Mouse (Mus musculus): ENCODE results near the gene Tom1l2.

Tom1l2 gene

DNA sequence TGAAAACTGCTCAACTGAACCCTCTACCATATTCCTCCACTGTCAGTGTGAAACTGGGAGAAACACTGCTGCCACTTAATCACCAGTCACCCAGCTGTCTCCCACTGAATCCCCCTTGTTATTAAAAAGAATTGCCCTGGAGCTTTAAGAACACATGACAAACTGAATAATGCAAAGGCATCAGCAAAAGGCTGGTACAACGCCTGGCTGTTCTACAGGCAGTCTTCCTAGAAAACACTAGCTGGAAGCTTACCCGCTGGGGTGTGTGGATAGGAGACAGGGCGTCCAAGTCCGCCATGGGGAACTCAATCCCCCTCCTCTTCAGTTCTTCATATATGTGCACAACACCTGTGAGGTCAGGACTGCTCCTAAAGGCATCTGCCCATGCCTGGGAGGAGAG, 90.3 kb downstream of the Tom1l2 start:
- DNase-seq = no peak

DNA sequence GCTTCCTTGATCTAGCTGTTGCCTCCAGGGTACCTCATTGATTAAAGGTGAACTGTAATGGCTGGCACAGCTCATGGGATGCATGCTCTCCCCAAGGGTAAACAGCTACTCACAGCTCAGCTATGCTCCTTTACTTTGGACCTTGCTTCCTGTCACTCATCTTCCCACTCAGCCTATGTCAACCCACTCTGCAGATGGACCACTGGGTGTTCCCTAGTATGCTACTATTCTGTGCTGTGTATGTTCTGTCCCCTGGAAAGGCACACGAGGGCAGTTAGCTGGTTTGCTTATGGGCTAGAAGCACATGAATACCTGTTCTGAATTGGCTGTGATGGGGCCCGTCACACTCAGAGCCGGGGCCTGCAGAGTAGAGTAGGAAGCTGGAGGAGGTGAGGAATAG, 92.0 kb downstream of the Tom1l2 start:
- DNase-seq = no peak

- peak; percentile 55 for DNase-seq
Measured at GRCm38 (mm10) chr11:60257696-60258095, 95.0 kb downstream of the Tom1l2 start.

- no peak for DNase-seq
Measured at GRCm38 (mm10) chr11:60256713-60257112, 96.0 kb downstream of the Tom1l2 start.

DNA sequence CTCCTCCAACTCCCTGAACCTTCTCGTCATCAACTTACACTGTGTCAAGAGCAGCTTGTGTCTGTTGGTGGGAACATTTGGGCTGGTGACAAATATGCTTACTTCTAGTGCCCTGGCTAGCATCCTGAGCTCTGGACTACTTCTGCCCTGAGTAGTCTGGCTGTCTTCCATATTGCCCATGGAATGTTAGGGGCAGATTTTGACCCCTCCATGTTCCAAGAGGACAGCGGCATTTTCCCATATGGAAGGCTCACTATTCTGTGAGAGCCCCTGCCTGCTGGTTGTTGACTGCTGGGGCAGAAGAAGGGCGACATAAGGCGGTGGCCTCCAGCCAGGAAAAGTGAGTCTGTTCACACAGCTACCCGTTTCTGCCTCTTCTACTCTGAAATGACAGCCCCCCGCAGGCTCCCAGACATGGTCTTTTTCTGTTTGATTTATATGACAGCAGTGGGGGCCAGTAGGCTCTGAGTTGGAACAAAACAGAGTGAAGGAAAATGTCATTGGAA, 96.5 kb downstream of the Tom1l2 start:
- no peak for DNase-seq

DNA sequence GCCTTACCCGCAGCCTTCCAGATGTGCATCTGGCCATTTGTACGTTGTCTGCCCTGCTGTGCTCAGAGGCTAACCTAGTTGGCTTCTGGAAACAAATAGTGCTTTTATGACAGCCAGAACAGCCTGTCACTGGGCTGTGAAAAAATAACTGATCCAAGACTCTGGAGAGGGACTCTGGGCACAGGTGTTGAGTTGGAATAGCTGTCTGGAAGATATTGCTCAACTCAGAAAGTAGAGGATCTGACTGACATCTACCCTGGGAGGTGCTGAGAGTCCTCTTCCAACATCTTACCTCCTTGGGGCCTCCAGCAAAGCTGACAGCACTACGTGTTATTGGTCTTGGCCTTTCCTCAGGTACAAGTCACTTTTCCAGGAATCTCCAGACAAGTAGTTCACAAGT, 97.1 kb downstream of the Tom1l2 start:
- DNase-seq = no peak

DNA sequence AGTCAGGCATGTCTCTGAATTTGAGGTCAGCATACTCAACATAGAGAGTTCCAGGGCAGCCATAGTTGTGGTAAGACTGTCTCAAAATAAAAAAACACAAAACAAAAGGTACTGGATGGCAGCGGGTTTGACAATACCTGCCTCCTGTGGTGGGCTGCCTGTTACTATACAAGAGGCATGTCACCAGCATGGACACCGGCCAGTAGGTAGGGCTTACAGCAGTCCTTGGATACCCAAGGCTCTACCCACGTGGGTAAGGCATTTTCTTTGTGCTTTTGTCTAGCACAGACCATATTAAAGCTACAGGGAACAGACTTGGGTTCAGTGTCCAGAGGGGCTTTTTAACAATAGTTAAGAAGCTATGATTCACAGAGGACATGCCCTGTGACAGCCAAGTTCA, 97.5 kb downstream of the Tom1l2 start:
- DNase-seq = no peak

DNA sequence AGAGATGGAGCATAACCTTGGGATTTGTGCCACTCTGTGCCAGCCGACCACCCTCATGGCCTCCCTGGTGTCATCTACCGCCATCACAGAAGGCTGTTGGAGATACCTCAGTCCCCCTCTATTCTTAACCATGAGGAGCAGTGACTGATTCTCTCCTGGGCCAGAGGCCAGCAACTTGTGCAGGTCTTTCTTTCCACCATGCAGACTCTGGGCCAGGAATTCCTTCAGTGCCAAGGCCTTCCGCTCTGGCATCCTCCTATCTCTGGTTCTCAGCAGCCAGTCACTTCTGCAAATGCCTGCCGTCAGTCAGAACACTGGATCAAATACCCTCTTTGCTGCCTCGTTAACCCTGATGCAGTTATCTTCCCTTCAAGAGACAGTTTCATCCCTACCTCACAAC, 98.4 kb downstream of the Tom1l2 start:
- no peak for DNase-seq

- DNase-seq = no peak
Measured at GRCm38 (mm10) chr11:60253546-60253945, 99.2 kb downstream of the Tom1l2 start.

- peak; percentile 83 for DNase-seq
Measured at GRCm38 (mm10) chr11:60250971-60251643, 101.6 kb downstream of the Tom1l2 start.

DNA sequence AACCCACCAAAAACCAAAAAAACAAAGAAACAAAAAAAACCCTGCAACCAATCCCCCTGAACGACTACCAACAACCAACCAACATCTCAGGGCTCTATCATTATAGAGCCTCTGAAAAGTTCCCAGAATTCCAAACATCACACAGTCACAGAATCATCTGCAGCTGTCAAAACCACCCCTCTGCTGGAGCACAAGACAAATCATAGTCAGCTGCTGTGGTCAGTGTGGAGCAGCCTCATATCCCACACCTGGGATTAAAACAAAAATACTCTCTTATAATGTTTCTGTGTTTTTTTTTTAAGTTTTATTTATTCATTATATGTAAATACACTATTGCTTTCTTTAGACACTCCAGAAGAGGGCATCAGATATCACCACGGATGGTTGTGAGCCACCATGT, 102.8 kb downstream of the Tom1l2 start:
- DNase-seq = no peak

DNA sequence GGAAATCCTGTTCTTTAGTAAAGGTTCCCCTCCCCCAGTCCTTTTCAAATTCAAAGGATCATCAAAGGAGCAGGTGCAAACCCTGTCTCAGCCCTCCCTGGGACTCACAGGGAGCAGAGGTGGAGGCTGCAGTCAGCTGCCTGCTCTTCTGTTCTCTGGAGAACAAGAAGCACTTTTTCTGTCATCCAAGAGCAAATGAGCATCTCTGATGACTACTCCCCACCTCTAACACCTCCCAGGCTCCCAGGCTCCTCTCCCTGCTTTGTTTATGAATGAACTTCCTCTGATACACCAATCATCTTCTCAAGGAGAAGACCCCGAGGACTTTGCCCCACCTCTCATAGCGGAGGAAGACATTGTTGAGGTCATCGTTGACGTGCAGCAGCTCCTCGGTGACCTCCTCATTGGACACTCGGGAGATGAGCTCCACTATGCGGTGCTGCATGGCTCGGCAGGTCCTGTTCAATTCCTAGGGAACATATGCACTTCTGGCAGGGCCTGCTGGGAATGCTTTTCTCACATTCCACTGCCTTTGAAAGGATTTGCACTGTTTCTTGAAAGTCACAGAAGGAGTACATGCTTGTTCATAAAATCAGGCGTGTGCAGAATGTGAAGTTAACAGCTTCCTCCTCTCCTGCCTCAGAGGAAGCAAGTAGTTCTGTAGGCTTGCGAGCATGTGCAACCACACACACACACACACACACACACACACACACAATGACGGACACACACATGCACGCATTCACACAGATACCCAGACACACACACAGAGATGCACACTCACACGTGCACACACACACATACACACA, 103.9 kb downstream of the Tom1l2 start:
- peak; percentile 79 for DNase-seq

GRCm38 (mm10) chr11:60247753-60248550, 104.8 kb downstream of the Tom1l2 start:
- peak; percentile 31 for DNase-seq

- DNase-seq = peak; percentile 62
Measured at GRCm38 (mm10) chr11:60246077-60246476, 106.6 kb downstream of the Tom1l2 start.

- no peak for DNase-seq
Measured at GRCm38 (mm10) chr11:60244503-60245143, 108.1 kb downstream of the Tom1l2 start.

- DNase-seq = no peak
Measured at GRCm38 (mm10) chr11:60240509-60240908, 112.2 kb downstream of the Tom1l2 start.

DNA sequence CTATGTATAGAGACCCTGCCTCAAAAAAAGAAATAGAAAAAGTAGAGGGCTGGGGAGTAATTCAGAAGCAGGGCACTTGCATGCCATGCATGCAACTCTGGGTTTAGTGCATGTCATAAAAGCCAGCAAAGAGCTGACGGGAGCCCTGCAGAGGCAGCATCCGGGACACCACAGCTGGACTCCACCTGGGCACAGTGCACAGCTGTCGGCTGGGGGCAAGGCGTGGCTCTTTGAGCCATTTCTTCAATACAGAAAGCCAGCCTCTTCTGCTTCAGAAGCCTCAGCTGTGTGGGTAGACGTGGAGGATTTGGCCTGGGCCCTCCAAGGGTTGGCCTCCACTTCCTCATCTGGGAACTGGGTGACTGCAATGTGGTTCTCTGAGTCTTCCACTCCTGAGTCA, 117.4 kb downstream of the Tom1l2 start:
- DNase-seq = peak; percentile 86

DNA sequence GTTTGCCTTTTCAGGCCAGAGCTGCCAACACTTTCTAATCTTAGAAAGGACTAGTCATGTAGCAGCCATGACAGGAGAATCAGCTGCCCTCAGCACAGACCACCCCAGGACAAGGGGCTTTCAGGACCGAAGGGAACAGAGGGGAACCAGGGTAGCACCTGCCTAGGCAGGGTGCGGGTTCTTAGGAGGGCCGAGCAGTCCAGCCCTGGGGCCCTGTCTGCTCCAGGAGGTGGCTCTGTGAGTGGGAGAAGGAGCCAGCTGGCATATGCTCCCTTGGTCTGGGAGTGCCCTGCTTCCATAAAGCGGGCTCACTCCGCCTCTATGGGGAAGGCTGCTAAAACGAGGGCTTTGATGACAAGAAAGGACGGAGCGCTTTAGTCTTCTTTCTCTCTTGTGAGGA, 119.5 kb downstream of the Tom1l2 start:
- DNase-seq = no peak

DNA sequence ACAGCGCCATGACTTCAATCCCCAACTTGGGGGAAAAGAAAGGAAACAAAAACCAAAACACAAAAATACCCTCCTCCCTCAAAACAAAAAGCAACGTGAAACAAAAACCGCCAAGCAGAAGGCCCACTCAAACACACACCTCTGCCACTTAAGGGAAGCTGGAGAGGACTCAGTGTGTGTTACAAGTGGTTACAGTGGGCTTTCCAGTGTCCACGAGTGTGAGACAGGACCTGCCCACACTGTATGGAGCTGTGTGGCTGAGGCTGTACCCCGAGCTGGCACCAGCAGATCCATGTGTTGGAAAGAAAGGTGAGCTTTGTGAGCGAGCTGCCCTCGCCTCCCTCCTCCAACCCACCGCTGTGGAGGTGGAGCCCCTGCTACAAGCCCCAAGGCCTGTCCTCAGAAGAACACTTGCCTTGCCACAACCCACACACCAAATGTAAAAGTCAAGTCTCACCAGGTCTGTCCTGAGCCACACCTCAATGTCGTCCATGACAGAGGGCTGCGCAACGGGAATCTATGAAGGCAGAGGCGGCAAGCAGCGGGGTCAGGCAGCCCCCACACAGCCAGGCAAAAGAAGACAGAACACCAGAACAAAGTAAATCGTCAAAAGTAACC, 120.2 kb downstream of the Tom1l2 start:
- DNase-seq = peak; percentile 73

DNA sequence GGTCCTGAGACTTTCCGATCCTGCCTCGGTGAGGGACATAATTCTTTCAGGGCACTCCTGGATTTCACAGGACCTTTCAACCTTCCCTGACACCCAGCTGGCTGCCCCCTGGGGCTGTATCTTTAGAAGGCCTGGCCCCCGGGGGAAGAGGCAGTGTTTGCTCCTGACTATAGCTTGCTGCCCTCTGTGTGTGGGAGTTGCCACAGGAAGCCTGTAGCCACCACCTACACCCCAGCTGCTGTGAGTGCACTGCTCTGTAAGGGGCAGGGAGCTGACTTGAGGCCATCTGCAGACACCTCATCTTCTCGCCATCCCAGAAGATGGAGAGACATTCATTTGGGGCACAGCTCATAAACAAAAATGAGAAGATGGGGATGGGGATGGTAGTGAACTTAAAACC, 120.8 kb downstream of the Tom1l2 start:
- DNase-seq = peak; percentile 78

GRCm38 (mm10) chr11:60231326-60231725, 121.4 kb downstream of the Tom1l2 start:
- DNase-seq = no peak

GRCm38 (mm10) chr11:60230512-60230911, 122.2 kb downstream of the Tom1l2 start:
- peak; percentile 83 for DNase-seq

All from thymus, postnatal 14 days (tissue).